Mouse (Mus musculus) liver, postnatal 0 days (tissue): ENCODE measurements at regions not wholly inside any gene's neighbourhood (a gene's known extent, or its start where the extent isn't known, plus 50 kb on each side); places are given as distances from the start of the nearest gene placed in this dataset.

ENCODE experiments used
- ATAC-seq: fragments of 200-750 bp; cut with Nextera tagmentation; 2 replicates; pipeline ENCODE4 v1.8.0; 2017; ENCODE audit warnings: mild to moderate bottlenecking, moderate library complexity
- DNase-seq: peaks from one replicate; pipeline ENCODE4 v3.0.0-alpha.2; 2016
- H3K27ac ChIP-seq: fragments of 300-500 bp; sonication (generic); 2 replicates; pipeline ENCODE4 v1.5.1; 2014; ENCODE audit warnings: antibody characterized with exemption, moderate library complexity, mild to moderate bottlenecking, low read depth
- H3K27me3 ChIP-seq: fragments of 300-500 bp; sonication (generic); 2 replicates; pipeline ENCODE4 v1.6.1; 2014; ENCODE audit warnings: low read length, control low read depth, mixed read lengths; ENCODE audit not compliant: insufficient read depth
- H3K36me3 ChIP-seq: fragments of 300-500 bp; sonication (generic); replicated peaks from 2 replicates; pipeline ENCODE4 v1.6.1; 2014; ENCODE audit warnings: mild to moderate bottlenecking, control low read depth, low read length, moderate library complexity, mixed read lengths; ENCODE audit not compliant: insufficient read depth
- H3K4me1 ChIP-seq: fragments of 300-500 bp; sonication (generic); 2 replicates; pipeline ENCODE4 v1.6.1; 2014; ENCODE audit warnings: antibody characterized with exemption, mild to moderate bottlenecking, control low read depth; ENCODE audit not compliant: insufficient read depth
- H3K4me2 ChIP-seq: fragments of 300-500 bp; sonication (generic); 2 replicates; pipeline ENCODE4 v1.6.1; 2014; ENCODE audit warnings: low read depth, mild to moderate bottlenecking, low read length, moderate library complexity, mixed read lengths
- H3K4me3 ChIP-seq: fragments of 300-500 bp; sonication (generic); 2 replicates; pipeline ENCODE4 v1.5.1; 2014; ENCODE audit warnings: low read depth, low read length
- H3K9ac ChIP-seq: fragments of 300-500 bp; sonication (generic); replicated peaks from 2 replicates; pipeline ENCODE4 v1.6.1; 2014; ENCODE audit warnings: mild to moderate bottlenecking, moderate library complexity
- H3K9me3 ChIP-seq: fragments of 300-500 bp; sonication (generic); 2 replicates; pipeline ENCODE4 v1.6.1; 2016; ENCODE audit warnings: mild to moderate bottlenecking, control low read depth, low read length, mixed read lengths
- CTCF ChIP-seq: sonication (generic); IDR thresholded peaks from 2 replicates; pipeline ENCODE4 v1.5.1; 2016; ENCODE audit warnings: antibody characterized with exemption, low read depth
- EP300 ChIP-seq: IDR thresholded peaks from 2 replicates; pipeline ENCODE4 v1.6.1; 2016; ENCODE audit warnings: antibody characterized with exemption, low read depth, mild to moderate bottlenecking
- WGBS: fragments of 180-500 bp; shearing (Covaris S2); extraction: QIAGEN DNeasy Blood & Tissue Kit; methylation state at CpG from one replicate; pipeline ENCODE4 v1.1.7; 2014; ENCODE audit not compliant: insufficient replicate concordance; 5-methylcytosine and 5-hydroxymethylcytosine counted together

DNA sequence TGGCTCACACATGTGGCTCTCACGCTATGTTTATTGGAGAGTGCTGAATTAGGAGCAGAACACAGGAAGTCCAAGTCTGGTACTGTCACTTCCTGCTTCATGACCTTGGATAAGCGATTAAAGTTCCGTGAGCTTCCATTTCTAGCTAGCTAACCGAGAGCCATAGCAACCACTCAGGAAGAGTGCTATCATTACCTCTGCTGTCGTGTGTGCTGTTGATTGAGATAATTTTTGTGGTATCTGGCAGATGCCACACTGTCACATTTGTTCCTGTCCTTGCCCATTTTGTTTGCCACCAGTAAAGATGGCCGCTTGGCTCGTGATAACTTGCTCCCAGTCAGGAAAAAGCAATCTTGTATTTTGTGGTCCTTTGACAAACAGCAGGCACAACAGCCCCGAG is 230.6 kb downstream of the Kcnrg start:
- DNase-seq: no peak
- H3K27ac ChIP-seq: no peak overlapping the region

GRCm38 (mm10) chr14:61842476-61842875 is 235.2 kb downstream of the Kcnrg start:
- ATAC-seq (no peak), DNase-seq (no peak)
- Histone ChIP-seq H3K4me2 (no peak overlapping the region), H3K4me3 (no peak overlapping the region), H3K27ac (no peak overlapping the region), H3K36me3 (no peaks in the 10 kb centered on the region), H3K9me3 (no peaks in the 10 kb centered on the region), H3K4me1 (no peaks in the 10 kb centered on the region), H3K27me3 (no peaks in the 10 kb centered on the region), H3K9ac (no peak overlapping the region)
- no peak for TF ChIP-seq EP300
- 85% methylated on average over 4 of the region's 4 CpGs for WGBS

More for the DNA sequence above, 230.6 kb downstream of the Kcnrg start:
- Histone ChIP-seq H3K4me1 (peaks cover 12% of the 10 kb centered on the region; the same call in 1 of the 2 replicates), H3K9ac (no peak overlapping the region), H3K36me3 (no peaks in the 10 kb centered on the region), H3K9me3 (no peaks in the 10 kb centered on the region), H3K27me3 (no peaks in the 10 kb centered on the region), H3K4me3 (no peak overlapping the region), H3K4me2 (no peak overlapping the region)
- ATAC-seq: no peak
- TF ChIP-seq CTCF (no peak), EP300 (peak; percentile 19; the same call in 1 of the 2 replicates)
- WGBS: 52% methylated on average over 8 of the region's 8 CpGs

GRCm38 (mm10) chr14:61846441-61846840 is 239.2 kb downstream of the Kcnrg start:
- WGBS: 72% methylated on average over 5 of the region's 5 CpGs
- Histone ChIP-seq H3K4me3 (no peak overlapping the region), H3K9ac (no peak overlapping the region), H3K4me2 (no peak overlapping the region), H3K36me3 (no peaks in the 10 kb centered on the region), H3K4me1 (no peaks in the 10 kb centered on the region), H3K9me3 (no peaks in the 10 kb centered on the region), H3K27me3 (no peaks in the 10 kb centered on the region), H3K27ac (no peak overlapping the region)
- DNase-seq (no peak), ATAC-seq (no peak)
- TF ChIP-seq EP300 (no peak), CTCF (no peak)

DNA sequence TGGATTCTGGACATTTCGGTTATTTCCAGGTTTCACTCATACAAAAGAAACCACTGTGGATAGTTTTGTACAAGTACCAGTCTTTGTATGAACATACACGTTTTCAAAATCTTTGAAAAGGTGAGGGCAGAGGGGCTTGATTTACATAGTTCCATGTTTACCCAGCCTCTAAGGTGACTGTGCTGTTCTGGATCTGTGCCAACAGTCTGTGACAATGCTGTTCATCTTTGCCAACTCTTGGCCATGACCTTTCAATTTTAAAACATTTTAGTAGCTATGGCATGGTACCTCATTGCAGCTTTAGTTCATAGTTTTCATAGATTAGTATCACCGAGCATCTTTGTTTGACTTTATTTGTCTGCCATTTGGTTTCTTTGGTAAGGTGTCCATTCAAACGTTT is 243.0 kb downstream of the Kcnrg start:
- TF ChIP-seq CTCF (no peak), EP300 (no peak)
- WGBS: 63% methylated on average over 4 of the region's 4 CpGs
- Histone ChIP-seq H3K27me3 (no peaks in the 10 kb centered on the region), H3K9me3 (no peaks in the 10 kb centered on the region), H3K4me3 (no peak overlapping the region), H3K27ac (no peak overlapping the region), H3K36me3 (no peaks in the 10 kb centered on the region), H3K4me1 (no peaks in the 10 kb centered on the region), H3K9ac (no peak overlapping the region), H3K4me2 (no peak overlapping the region)
- no peak for ATAC-seq
- DNase-seq: no peak

- 78% methylated on average over 6 of the region's 6 CpGs for WGBS
- ATAC-seq (no peak), DNase-seq (no peak)
- Histone ChIP-seq H3K9me3 (no peaks in the 10 kb centered on the region), H3K27ac (no peak overlapping the region), H3K36me3 (no peaks in the 10 kb centered on the region), H3K9ac (no peak overlapping the region), H3K4me3 (no peak overlapping the region), H3K4me2 (no peak overlapping the region), H3K27me3 (no peaks in the 10 kb centered on the region), H3K4me1 (no peaks in the 10 kb centered on the region)
- TF ChIP-seq EP300 (no peak), CTCF (no peak)
Measured at GRCm38 (mm10) chr14:61857616-61858015, 250.4 kb downstream of the Kcnrg start.

GRCm38 (mm10) chr14:61860688-61861087 is 253.4 kb downstream of the Kcnrg start:
- no peak for TF ChIP-seq CTCF
- TF ChIP-seq EP300: no peak
- 66% methylated on average over 4 of the region's 4 CpGs for WGBS
- no peaks in the 10 kb centered on the region for H3K27me3 ChIP-seq
- H3K9me3 ChIP-seq: no peaks in the 10 kb centered on the region
- ATAC-seq: no peak
- no peak for DNase-seq
- peak overlapping the region; percentile 39 for H3K27ac ChIP-seq
- H3K4me3 ChIP-seq: no peak overlapping the region
- no peaks in the 10 kb centered on the region; the same call in 1 of the 2 replicates for H3K4me1 ChIP-seq
- H3K9ac ChIP-seq: no peak overlapping the region
- no peaks in the 10 kb centered on the region for H3K36me3 ChIP-seq
- no peak overlapping the region for H3K4me2 ChIP-seq

- Histone ChIP-seq H3K9me3 (no peaks in the 10 kb centered on the region), H3K4me2 (no peak overlapping the region), H3K27ac (peak overlapping the region; percentile 77), H3K4me1 (no peaks in the 10 kb centered on the region; the same call in 1 of the 2 replicates), H3K36me3 (no peaks in the 10 kb centered on the region), H3K4me3 (no peak overlapping the region), H3K27me3 (no peaks in the 10 kb centered on the region), H3K9ac (no peak overlapping the region)
- TF ChIP-seq CTCF (peak; percentile 32), EP300 (peak; percentile 76)
- ATAC-seq (peak; percentile 58), DNase-seq (peak; percentile 18)
- WGBS: 53% methylated on average over 8 of the region's 8 CpGs
Measured at GRCm38 (mm10) chr14:61861357-61861958, 254.2 kb downstream of the Kcnrg start.
